Mouse (Mus musculus) kidney, embryonic 14.5 days (tissue): Measurements from ENCODE around the gene Gm43738. TPM values are rescaled to one million over a fixed set of nuclear protein-coding genes. Genes with fewer than 3 reads are reported as not detected.

Experiments
- ATAC-seq: fragments of 200-750 bp; cut with Nextera tagmentation; 2 replicates; pipeline ENCODE4 v1.8.0; 2017; ENCODE audit warnings: moderate number of reproducible peaks, mild to moderate bottlenecking, moderate TSS enrichment, moderate library complexity; ENCODE audit not compliant: low FRiP score, low TSS enrichment
- H3K27ac ChIP-seq: fragments of 300-500 bp; sonication (generic); 2 replicates; pipeline ENCODE4 v1.5.1; 2014; ENCODE audit warnings: low read depth, mild to moderate bottlenecking, low read length, moderate library complexity, mixed read lengths
- H3K27me3 ChIP-seq: fragments of 300-500 bp; sonication (generic); 2 replicates; pipeline ENCODE4 v1.6.1; 2014; ENCODE audit warnings: mild to moderate bottlenecking, low read length; ENCODE audit not compliant: control insufficient read depth, insufficient read depth
- H3K36me3 ChIP-seq: fragments of 300-500 bp; sonication (generic); 2 replicates; pipeline ENCODE4 v1.6.1; 2014; ENCODE audit warnings: low read length, mixed read lengths; ENCODE audit not compliant: control insufficient read depth, insufficient read depth
- H3K4me1 ChIP-seq: fragments of 300-500 bp; sonication (generic); 2 replicates; pipeline ENCODE4 v1.6.1; 2014; ENCODE audit warnings: low read length, mixed read lengths; ENCODE audit not compliant: control insufficient read depth, insufficient read depth
- H3K4me2 ChIP-seq: fragments of 300-500 bp; sonication (generic); replicated peaks from 2 replicates; pipeline ENCODE4 v1.6.1; 2014; ENCODE audit warnings: low read depth, mild to moderate bottlenecking, low read length
- H3K4me3 ChIP-seq: fragments of 300-500 bp; sonication (generic); 2 replicates; pipeline ENCODE4 v1.5.1; 2014; ENCODE audit warnings: mild to moderate bottlenecking, low read length
- H3K9ac ChIP-seq: fragments of 300-500 bp; sonication (generic); 2 replicates; pipeline ENCODE4 v1.6.1; 2014; ENCODE audit warnings: low read depth, mild to moderate bottlenecking, low read length, moderate library complexity
- H3K9me3 ChIP-seq: fragments of 300-500 bp; sonication (generic); 2 replicates; pipeline ENCODE4 v1.6.1; 2016; ENCODE audit warnings: low read length; ENCODE audit not compliant: control insufficient read depth
- WGBS: fragments of 180-500 bp; shearing (Covaris S2); extraction: QIAGEN DNeasy Blood & Tissue Kit; methylation state at CpG from one replicate; pipeline ENCODE4 v1.1.7; 2014; 5-methylcytosine and 5-hydroxymethylcytosine counted together
- polyA plus RNA-seq: library from polyadenylated mRNA; unstranded; fragments of >200 nt; fragmentation: Nextera tagmentation; extraction: Ambion mirVana; gene quantifications from 2 replicates; pipeline ENCODE4 v1.2.1, GENCODE M21; 2014

Gm43738 gene
- polyA plus RNA-seq, 1 experiment from 2014 or later: not detected

GRCm38 (mm10) chr3:89108146-89108545 lies 7.2 kb upstream of the Gm43738 start:
- Histone ChIP-seq H3K4me1 (no peaks in the 10 kb centered on the region), H3K27me3 (no peaks in the 10 kb centered on the region), H3K27ac (no peak overlapping the region), H3K9ac (no peak overlapping the region), H3K36me3 (no peaks in the 10 kb centered on the region), H3K4me3 (no peak overlapping the region), H3K9me3 (no peaks in the 10 kb centered on the region), H3K4me2 (no peak overlapping the region)
- 54% methylated on average over 1 of the region's 1 CpGs for WGBS
- no peak for ATAC-seq

GRCm38 (mm10) chr3:89107545-89107944 lies 6.6 kb upstream of the Gm43738 start:
- Histone ChIP-seq H3K9ac (no peak overlapping the region), H3K36me3 (no peaks in the 10 kb centered on the region), H3K9me3 (no peaks in the 10 kb centered on the region), H3K27ac (no peak overlapping the region), H3K4me3 (no peak overlapping the region), H3K27me3 (no peaks in the 10 kb centered on the region), H3K4me2 (no peak overlapping the region), H3K4me1 (no peaks in the 10 kb centered on the region)
- no peak for ATAC-seq
- 76% methylated on average over 3 of the region's 3 CpGs for WGBS

GRCm38 (mm10) chr3:89106881-89107280 lies 6.0 kb upstream of the Gm43738 start:
- Histone ChIP-seq H3K27ac (no peak overlapping the region), H3K9ac (no peak overlapping the region), H3K4me2 (no peak overlapping the region), H3K9me3 (no peaks in the 10 kb centered on the region), H3K4me3 (no peak overlapping the region), H3K36me3 (no peaks in the 10 kb centered on the region), H3K4me1 (no peaks in the 10 kb centered on the region), H3K27me3 (no peaks in the 10 kb centered on the region)
- ATAC-seq: no peak

GRCm38 (mm10) chr3:89103291-89103595 lies 2.3 kb upstream of the Gm43738 start:
- Histone ChIP-seq H3K36me3 (peaks cover 16% of the 10 kb centered on the region; the same call in 1 of the 2 replicates), H3K27me3 (no peaks in the 10 kb centered on the region), H3K4me1 (peaks cover 15% of the 10 kb centered on the region), H3K27ac (peak overlapping the region; percentile 26; the same call in 1 of the 2 replicates), H3K9ac (no peak overlapping the region), H3K9me3 (no peaks in the 10 kb centered on the region), H3K4me3 (no peak overlapping the region), H3K4me2 (no peak overlapping the region)
- ATAC-seq: no peak
- WGBS: 57% methylated on average over 4 of the region's 4 CpGs

GRCm38 (mm10) chr3:89102495-89103290 lies 1.8 kb upstream of the Gm43738 start:
- Histone ChIP-seq H3K9ac (0 out of 2 replicates have a peak overlapping the region, but pooled peaks have one; percentile 44), H3K36me3 (peaks cover 20% of the 10 kb centered on the region; the same call in 1 of the 2 replicates), H3K9me3 (no peaks in the 10 kb centered on the region), H3K27ac (peak overlapping the region; percentile 26; the same call in 1 of the 2 replicates), H3K4me2 (peak overlapping the region; percentile 47), H3K27me3 (no peaks in the 10 kb centered on the region), H3K4me1 (peaks cover 15% of the 10 kb centered on the region), H3K4me3 (peak overlapping the region; percentile 82; the same call in 1 of the 2 replicates)
- WGBS: 66% methylated on average over 12 of the region's 12 CpGs
- ATAC-seq: no peak

DNA sequence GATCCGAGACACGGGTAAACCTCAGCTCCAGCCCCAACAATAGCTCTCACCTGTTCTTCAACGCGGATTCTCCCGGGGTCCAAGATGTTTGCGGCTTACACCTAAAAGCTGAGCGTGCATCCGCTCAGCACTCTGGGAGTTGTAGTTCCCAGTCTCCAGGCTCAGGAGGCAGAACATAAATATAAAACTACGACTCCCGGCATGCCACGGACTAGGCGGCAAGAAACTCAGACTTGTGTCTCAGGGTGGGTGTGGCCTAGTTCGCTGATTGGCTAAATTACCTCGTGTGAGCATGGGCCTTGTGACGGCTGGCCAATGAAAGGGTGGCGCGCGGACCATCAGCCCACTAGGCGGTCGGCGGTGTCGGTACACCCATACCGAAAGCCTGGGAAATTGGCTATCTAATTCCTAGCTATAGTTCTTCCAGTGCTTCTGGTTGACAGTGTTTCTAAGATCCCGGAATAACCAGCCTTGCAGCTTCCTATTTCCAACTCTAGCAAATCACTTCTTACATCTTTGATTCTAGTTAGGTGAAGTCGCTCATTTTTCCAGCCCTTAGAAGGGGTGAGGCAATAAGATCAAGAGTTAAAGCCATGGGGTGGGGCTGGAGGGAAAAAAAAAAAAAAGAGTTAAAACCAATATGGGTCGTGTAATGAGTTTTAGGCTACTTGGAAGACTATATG lies 1.1 kb upstream of the Gm43738 start, which contains the start of gene Fdps:
Gene Fdps, minus strand, starts transcription at position 148 of the 683 bp plus-strand sequence.
- Histone ChIP-seq H3K9me3 (no peaks in the 10 kb centered on the region), H3K36me3 (peaks cover 28% of the 10 kb centered on the region; the same call in 1 of the 2 replicates), H3K4me1 (peaks cover 15% of the 10 kb centered on the region), H3K27me3 (no peaks in the 10 kb centered on the region), H3K4me3 (peak within 1 kb of the TSS; percentile 82), H3K27ac (peak within 1 kb of the TSS; percentile 55; the same call in 1 of the 2 replicates), H3K4me2 (peak within 1 kb of the TSS; percentile 91), H3K9ac (peak within 1 kb of the TSS; percentile 74)
- under 1% methylated on average over 26 of the region's 26 CpGs for WGBS
- peak; percentile 99 for ATAC-seq

- peaks cover 15% of the 10 kb centered on the region for H3K4me1 ChIP-seq
- 1% methylated on average over 19 of the region's 19 CpGs for WGBS
- peak; percentile 16; the same call in 1 of the 2 replicates for ATAC-seq
- peak overlapping the region; percentile 74 for H3K9ac ChIP-seq
- H3K4me3 ChIP-seq: peak overlapping the region; percentile 82
- H3K27me3 ChIP-seq: no peaks in the 10 kb centered on the region
- H3K9me3 ChIP-seq: no peaks in the 10 kb centered on the region
- H3K36me3 ChIP-seq: peaks cover 33% of the 10 kb centered on the region; the same call in 1 of the 2 replicates
- H3K27ac ChIP-seq: 0 out of 2 replicates have a peak overlapping the region, but pooled peaks have one; percentile 55
- H3K4me2 ChIP-seq: peak overlapping the region; percentile 91
Observed at GRCm38 (mm10) chr3:89101459-89101811, 536 bp upstream of the Gm43738 start.

- Histone ChIP-seq H3K4me3 (no peak overlapping the region), H3K36me3 (peaks cover 44% of the 10 kb centered on the region), H3K4me1 (peaks cover 18% of the 10 kb centered on the region; the same call in 1 of the 2 replicates), H3K4me2 (no peak overlapping the region), H3K27me3 (peaks cover 14% of the 10 kb centered on the region), H3K9ac (no peak overlapping the region), H3K27ac (no peak overlapping the region), H3K9me3 (no peaks in the 10 kb centered on the region)
- WGBS: 74% methylated on average over 10 of the region's 10 CpGs
- no peak for ATAC-seq
Observed at GRCm38 (mm10) chr3:89094021-89094420, 6.9 kb downstream of the Gm43738 start.

DNA sequence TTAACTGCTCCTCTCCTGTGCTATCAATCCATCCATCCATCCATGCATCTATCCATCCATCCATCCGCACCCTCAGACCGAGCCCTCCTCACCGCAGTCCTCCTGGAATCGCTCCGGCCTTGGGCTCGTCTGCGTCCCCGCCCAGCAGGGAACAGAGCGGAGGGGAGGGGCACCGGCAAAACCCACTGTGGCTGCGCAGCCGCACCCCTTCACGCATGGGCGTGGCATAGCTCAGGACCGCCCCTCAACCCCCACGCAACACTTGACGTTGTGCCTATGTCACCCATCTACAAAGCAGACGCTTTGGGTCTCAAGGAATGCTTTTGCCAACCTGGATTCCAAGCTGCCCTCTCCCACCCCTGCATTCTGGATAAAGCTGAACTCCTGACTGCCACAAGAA lies 7.7 kb downstream of the Gm43738 start, which contains the start of gene Rusc1:
Gene Rusc1, minus strand, starts transcription at position 137 of the 400 bp plus-strand sequence.
- 3% methylated on average over 18 of the region's 18 CpGs for WGBS
- Histone ChIP-seq H3K4me1 (peaks cover 22% of the 10 kb centered on the region; the same call in 1 of the 2 replicates), H3K4me3 (peak within 1 kb of the TSS; percentile 70), H3K4me2 (peak within 1 kb of the TSS; percentile 48), H3K9me3 (no peaks in the 10 kb centered on the region), H3K27ac (no peak within 1 kb of the TSS), H3K36me3 (peaks cover 36% of the 10 kb centered on the region), H3K9ac (peak within 1 kb of the TSS; percentile 32), H3K27me3 (peaks cover 18% of the 10 kb centered on the region)
- peak; percentile 58 for ATAC-seq
